Mouse (Mus musculus): ENCODE results near the gene Phf1. TPM values are rescaled to one million over a fixed set of nuclear protein-coding genes. Genes with fewer than 3 reads are reported as not detected.
"Not testable (repeated sequence)": the region's sequence is repeated elsewhere in the genome, so short reads cannot be mapped to it uniquely, and the experiment has no call there.

The Phf1 gene
- total RNA-seq, 2 experiments from 2014 or later: 30.5 to 33.6 TPM

- DNase-seq: no peak
Measured at GRCm38 (mm10) chr17:26974547-26974946, 41.7 kb downstream of the Phf1 start.

DNA sequence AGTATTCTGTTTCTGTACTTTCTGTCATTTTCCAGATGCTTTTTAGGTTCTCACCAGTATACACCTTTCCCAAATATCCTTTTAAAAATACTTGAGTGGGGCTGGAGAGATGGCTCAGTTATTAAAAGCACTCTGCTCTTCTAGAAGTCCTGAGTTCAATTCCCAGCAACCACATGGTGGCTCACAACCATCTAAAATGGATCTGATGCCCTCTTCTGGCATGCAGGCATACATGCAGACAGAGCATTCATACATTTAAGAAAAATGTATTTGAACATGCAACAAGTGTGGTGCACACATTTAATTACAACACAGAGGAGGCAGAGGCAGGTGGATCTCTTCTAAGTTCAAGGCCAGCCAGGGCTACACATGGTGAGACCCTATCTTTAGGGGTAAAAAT lies 42.6 kb downstream of the Phf1 start:
- intact Hi-C loops (cut with DNase I): no loop called here
- DNase-seq: no peak

More at GRCm38 (mm10) chr17:26974547-26974946, 41.7 kb downstream of the Phf1 start:
- intact Hi-C loops (cut with DNase I): no loop called here

GRCm38 (mm10) chr17:26977354-26977753 lies 44.5 kb downstream of the Phf1 start:
- DNase-seq; intact Hi-C loops (cut with DNase I): not testable (repeated sequence)

- DNase-seq: no peak
- intact Hi-C loops (cut with DNase I): no loop called here
Measured at GRCm38 (mm10) chr17:26979426-26979825, 46.6 kb downstream of the Phf1 start.

DNA sequence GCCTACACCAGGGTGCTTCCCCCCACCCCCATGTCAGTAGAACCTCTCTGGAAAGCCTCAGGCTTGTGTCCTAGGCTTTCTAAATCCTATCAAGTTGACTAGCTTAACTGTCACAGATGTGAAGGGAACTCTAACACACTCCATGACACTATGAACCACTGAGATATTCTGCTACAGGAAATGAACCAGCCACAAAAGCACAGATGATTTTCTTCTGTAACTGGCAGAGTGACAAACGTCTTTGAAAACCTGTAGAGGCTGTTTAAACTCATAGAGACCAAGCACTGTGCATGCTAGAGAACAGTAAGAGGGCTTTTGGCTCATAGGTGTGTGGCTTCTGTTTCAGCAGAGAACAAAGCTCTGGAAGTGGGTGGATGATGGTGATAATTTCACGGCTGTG lies 48.2 kb downstream of the Phf1 start:
- no peak for DNase-seq
- intact Hi-C loops (cut with DNase I): no loop called here

GRCm38 (mm10) chr17:26983382-26983781 lies 50.5 kb downstream of the Phf1 start:
- intact Hi-C loops (cut with DNase I): no loop called here
- no peak for DNase-seq

DNA sequence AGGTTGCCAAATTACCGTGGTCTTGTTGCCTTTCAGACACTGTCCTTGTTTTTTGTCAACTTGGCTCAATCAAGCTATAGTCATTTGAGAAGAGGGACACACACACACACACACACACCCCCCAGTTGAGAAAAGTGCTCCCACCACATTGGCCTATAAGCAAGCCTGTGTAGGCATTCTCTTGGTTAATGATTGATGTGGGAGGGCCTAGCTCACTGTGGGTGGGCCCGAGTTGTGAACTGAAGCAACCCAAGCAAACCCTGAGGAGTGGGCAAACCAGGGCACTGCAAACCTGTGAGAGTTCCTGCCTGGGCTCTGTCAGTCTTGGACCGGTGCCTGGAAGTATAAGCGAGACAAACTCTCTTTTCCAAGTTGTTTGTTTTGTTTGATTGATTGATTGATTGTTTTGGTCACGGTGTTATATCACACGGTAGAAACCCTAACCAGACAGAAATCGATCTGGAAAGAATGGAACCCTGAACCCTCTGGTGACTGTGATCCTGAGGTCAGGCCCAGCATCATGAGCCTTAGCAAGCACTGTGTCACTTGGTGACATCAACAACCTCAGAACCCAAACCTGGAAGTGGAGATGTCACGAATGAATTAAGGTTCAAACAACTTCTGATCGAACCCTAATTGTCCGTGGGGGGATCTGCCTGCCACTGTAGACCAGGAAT lies 52.8 kb downstream of the Phf1 start:
- DNase-seq: no peak
- intact Hi-C loops (cut with DNase I): no loop called here

Small RNA genes lying within 50 kb of the gene (microRNA-seq; reads per million reads assigned to microRNA genes)
- gene Gm27775: not detected
- gene Mir3083: 19.6 reads per million, percentile 35 among the genes with 10 or more reads in this experiment
- 4.2 reads per million, percentile 9 among the genes with 10 or more reads in this experiment for gene Mir6968

Other genes with a start within 250 kb of the Phf1 start
- gene Crebrf, start 217.4 kb upstream of the Phf1 start, total RNA-seq (2021): 10 to 100 TPM; 25.8 to 26.5 TPM
- gene Bnip1, start 152.0 kb upstream of the Phf1 start, total RNA-seq (2021): 10 to 100 TPM; 39.1 to 42.9 TPM
- not detected for gene Nkx2-5, start 88.0 kb upstream of the Phf1 start, total RNA-seq (2021)
- gene Kifc5b, start 16.0 kb upstream of the Phf1 start, total RNA-seq (2021): 1 to 10 TPM; 4.8 to 6.0 TPM
- gene Cuta, start 6.5 kb downstream of the Phf1 start, total RNA-seq (2021): 10 to 100 TPM; 78.8 TPM
- 100 to 1,000 TPM; 350 to 366 TPM for gene Syngap1, start 8.2 kb downstream of the Phf1 start, total RNA-seq (2021)
- gene Zbtb9, start 40.1 kb downstream of the Phf1 start, total RNA-seq (2021): 10 to 100 TPM; 17.0 to 18.1 TPM
- gene Bak1, start 96.0 kb downstream of the Phf1 start, total RNA-seq (2021): 10 to 100 TPM; 30.0 to 33.9 TPM
- gene Itpr3, start 124.3 kb downstream of the Phf1 start, total RNA-seq (2021): 1 to 10 TPM; 2.2 to 2.8 TPM
- 100 to 1,000 TPM; 170 to 186 TPM for gene Uqcc2, start 200.9 kb downstream of the Phf1 start, total RNA-seq (2021)
- not detected for gene Ip6k3, start 234.7 kb downstream of the Phf1 start, total RNA-seq (2021)